Mouse (Mus musculus): ENCODE results near the gene Cenpv. TPM values are rescaled to one million over a fixed set of nuclear protein-coding genes. Genes with fewer than 3 reads are reported as not detected.

Gene Cenpv
- polyA plus RNA-seq, 1 experiment: 6.2 TPM

- Histone ChIP-seq H3K27ac (ENCODE audit: insufficient read depth, low read depth, low read length) (no peak overlapping the region), H3K4me3 (ENCODE audit: insufficient read depth, low read length) (peak overlapping the region; percentile 61), H3K4me1 (ENCODE audit: control insufficient read depth, insufficient read depth, low read length) (peaks cover 8% of the 10 kb centered on the region)
- no peak for TF ChIP-seq CTCF (IDR thresholded peaks at IDR 0.05; ENCODE audit: low read depth, low read length)
Observed at GRCm38 (mm10) chr11:62554163-62554855, 15.2 kb upstream of the Cenpv start.

GRCm38 (mm10) chr11:62553633-62554032 lies 14.6 kb upstream of the Cenpv start:
- TF ChIP-seq POLR2A (IDR thresholded peaks at IDR 0.05; ENCODE audit: borderline replicate concordance, low read depth, low read length): no peak
- no peak for TF ChIP-seq CTCF (IDR thresholded peaks at IDR 0.05; ENCODE audit: low read depth, low read length)
- Histone ChIP-seq H3K27ac (ENCODE audit: insufficient read depth, low read depth, low read length) (no peak overlapping the region), H3K4me1 (ENCODE audit: control insufficient read depth, insufficient read depth, low read length) (peaks cover 7% of the 10 kb centered on the region), H3K4me3 (ENCODE audit: insufficient read depth, low read length) (peak overlapping the region; percentile 61)

GRCm38 (mm10) chr11:62553186-62553585 lies 14.1 kb upstream of the Cenpv start:
- Histone ChIP-seq H3K27ac (ENCODE audit: insufficient read depth, low read depth, low read length) (no peak overlapping the region), H3K4me1 (ENCODE audit: control insufficient read depth, insufficient read depth, low read length) (peaks cover 7% of the 10 kb centered on the region), H3K4me3 (ENCODE audit: insufficient read depth, low read length) (peak overlapping the region; percentile 61)
- no peak for TF ChIP-seq CTCF (IDR thresholded peaks at IDR 0.05; ENCODE audit: low read depth, low read length)
- no peak for TF ChIP-seq POLR2A (IDR thresholded peaks at IDR 0.05; ENCODE audit: borderline replicate concordance, low read depth, low read length)

- Histone ChIP-seq H3K4me1 (ENCODE audit: control insufficient read depth, insufficient read depth, low read length) (peaks cover 7% of the 10 kb centered on the region), H3K4me3 (ENCODE audit: insufficient read depth, low read length) (peak overlapping the region; percentile 78), H3K27ac (ENCODE audit: insufficient read depth, low read depth, low read length) (peak overlapping the region; percentile 95)
- TF ChIP-seq CTCF (IDR thresholded peaks at IDR 0.05; ENCODE audit: low read depth, low read length) (no peak), POLR2A (IDR thresholded peaks at IDR 0.05; ENCODE audit: borderline replicate concordance, low read depth, low read length) (peak; percentile 58)
Observed at GRCm38 (mm10) chr11:62551226-62552119, 12.4 kb upstream of the Cenpv start.

- Histone ChIP-seq H3K27ac (ENCODE audit: insufficient read depth, low read depth, low read length) (peak within 1 kb of the TSS; percentile 100), H3K4me1 (ENCODE audit: control insufficient read depth, insufficient read depth, low read length) (peaks cover 7% of the 10 kb centered on the region), H3K4me3 (ENCODE audit: insufficient read depth, low read length) (peak within 1 kb of the TSS; percentile 79)
- TF ChIP-seq POLR2A (IDR thresholded peaks at IDR 0.05; ENCODE audit: borderline replicate concordance, low read depth, low read length) (no peak), CTCF (IDR thresholded peaks at IDR 0.05; ENCODE audit: low read depth, low read length) (no peak)
Observed at GRCm38 (mm10) chr11:62550727-62551225, 11.7 kb upstream of the Cenpv start, which contains the start of gene Ubb. Gene Ubb, plus strand, starts transcription at chr11:62551171.

- H3K27ac ChIP-seq (ENCODE audit: insufficient read depth, low read depth, low read length): peak overlapping the region; percentile 100
- TF ChIP-seq POLR2A (IDR thresholded peaks at IDR 0.05; ENCODE audit: borderline replicate concordance, low read depth, low read length) (no peak), CTCF (IDR thresholded peaks at IDR 0.05; ENCODE audit: low read depth, low read length) (no peak)
Observed at GRCm38 (mm10) chr11:62550227-62550685, 11.2 kb upstream of the Cenpv start.

DNA sequence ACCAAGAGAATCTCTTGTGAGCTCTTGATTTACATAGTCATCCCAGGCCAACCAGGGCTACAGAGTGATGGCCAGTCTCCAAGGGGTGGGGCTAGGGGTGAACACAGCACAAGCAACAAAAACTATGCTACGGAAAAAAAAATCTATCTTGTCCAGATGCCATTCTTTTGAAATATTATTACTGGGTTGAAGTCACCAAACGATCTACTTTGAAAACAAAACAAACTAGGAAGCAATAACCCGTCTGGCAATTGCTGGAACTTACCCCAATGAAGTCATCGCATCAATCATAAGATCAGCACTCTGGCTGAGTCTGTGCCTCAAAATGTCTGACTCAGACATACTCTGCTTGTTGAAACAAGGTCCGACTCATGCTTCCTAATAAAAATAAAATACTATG lies 10.7 kb upstream of the Cenpv start:
- Histone ChIP-seq H3K4me3 (ENCODE audit: insufficient read depth, low read length) (peak overlapping the region; percentile 79), H3K27ac (ENCODE audit: insufficient read depth, low read depth, low read length) (peak overlapping the region; percentile 100)

More at GRCm38 (mm10) chr11:62550227-62550685, 11.2 kb upstream of the Cenpv start:
- H3K4me1 ChIP-seq (ENCODE audit: control insufficient read depth, insufficient read depth, low read length): peaks cover 7% of the 10 kb centered on the region
- peak overlapping the region; percentile 79 for H3K4me3 ChIP-seq (ENCODE audit: insufficient read depth, low read length)

GRCm38 (mm10) chr11:62543991-62544390 lies 4.9 kb upstream of the Cenpv start:
- Histone ChIP-seq H3K4me3 (ENCODE audit: insufficient read depth, low read length) (no peak overlapping the region), H3K4me1 (ENCODE audit: control insufficient read depth, insufficient read depth, low read length) (peaks cover 24% of the 10 kb centered on the region), H3K27ac (ENCODE audit: insufficient read depth, low read depth, low read length) (no peak overlapping the region)
- TF ChIP-seq POLR2A (IDR thresholded peaks at IDR 0.05; ENCODE audit: borderline replicate concordance, low read depth, low read length) (no peak), CTCF (IDR thresholded peaks at IDR 0.05; ENCODE audit: low read depth, low read length) (no peak)

More for the DNA sequence above, 10.7 kb upstream of the Cenpv start:
- H3K4me1 ChIP-seq (ENCODE audit: control insufficient read depth, insufficient read depth, low read length): peaks cover 7% of the 10 kb centered on the region
- TF ChIP-seq CTCF (IDR thresholded peaks at IDR 0.05; ENCODE audit: low read depth, low read length) (no peak), POLR2A (IDR thresholded peaks at IDR 0.05; ENCODE audit: borderline replicate concordance, low read depth, low read length) (no peak)

GRCm38 (mm10) chr11:62541581-62541980 lies 2.5 kb upstream of the Cenpv start:
- Histone ChIP-seq H3K4me3 (ENCODE audit: insufficient read depth, low read length) (no peak overlapping the region), H3K4me1 (ENCODE audit: control insufficient read depth, insufficient read depth, low read length) (peaks cover 22% of the 10 kb centered on the region), H3K27ac (ENCODE audit: insufficient read depth, low read depth, low read length) (no peak overlapping the region)
- no peak for TF ChIP-seq POLR2A (IDR thresholded peaks at IDR 0.05; ENCODE audit: borderline replicate concordance, low read depth, low read length)
- no peak for TF ChIP-seq CTCF (IDR thresholded peaks at IDR 0.05; ENCODE audit: low read depth, low read length)

Measured in bone marrow macrophage, adult 2 months (primary cell).